Mouse (Mus musculus): Measurements from ENCODE around the gene Bpifa3. TPM values are rescaled to one million over a fixed set of nuclear protein-coding genes. Genes with fewer than 3 reads are reported as not detected.

The Bpifa3 gene
- total RNA-seq, 2 experiments from 2014 or later = not detected

GRCm38 (mm10) chr2:154185748-154186147, 55.6 kb downstream of the Bpifa3 start:
- H3K27ac ChIP-seq = no peak overlapping the region
- TF ChIP-seq CTCF (conservative IDR thresholded peaks at IDR 0.05) = no peak
- no peak overlapping the region for H3K4me3 ChIP-seq
- DNase-seq (ENCODE audit: low spot score in 2 of 2) = no peak

GRCm38 (mm10) chr2:154187468-154187867, 57.3 kb downstream of the Bpifa3 start:
- DNase-seq (ENCODE audit: low spot score in 2 of 2) = peak in 1 of 2 experiments; percentile 2
- peak; percentile 67 for TF ChIP-seq CTCF (conservative IDR thresholded peaks at IDR 0.05)
- no peak overlapping the region for H3K27ac ChIP-seq
- no peak overlapping the region for H3K4me3 ChIP-seq

Other genes starting within 250 kb of the Bpifa3 start
- not detected for gene Bpifb6, start 229.9 kb upstream of the Bpifa3 start, total RNA-seq (2021)
- gene Bpifb3, start 212.1 kb upstream of the Bpifa3 start, total RNA-seq (2021) = not detected
- gene Bpifb4, start 192.1 kb upstream of the Bpifa3 start, total RNA-seq (2021) = not detected
- gene Bpifa6, start 155.4 kb upstream of the Bpifa3 start, total RNA-seq (2021) = not detected
- gene Bpifa2, start 122.1 kb upstream of the Bpifa3 start, total RNA-seq (2021) = not detected
- not detected for gene Bpifa1, start 12.5 kb downstream of the Bpifa3 start, total RNA-seq (2021)
- not detected for gene Bpifa5, start 32.3 kb downstream of the Bpifa3 start, total RNA-seq (2021)
- under 1 TPM in 1 of 2 experiments, not detected in 1; 0.22 TPM for gene Bpifb1, start 60.5 kb downstream of the Bpifa3 start, total RNA-seq (2021)
- gene Bpifb5, start 93.4 kb downstream of the Bpifa3 start, total RNA-seq (2021) = not detected
- gene Bpifb9a, start 127.5 kb downstream of the Bpifa3 start, total RNA-seq (2021) = not detected
- gene Bpifb9b, start 176.9 kb downstream of the Bpifa3 start, total RNA-seq (2021) = not detected
- gene Cdk5rap1, start 242.7 kb downstream of the Bpifa3 start, total RNA-seq (2021) = 10 to 100 TPM; 15.3 to 18.3 TPM